Mouse (Mus musculus): ENCODE results near the gene Pard3b.

DNA sequence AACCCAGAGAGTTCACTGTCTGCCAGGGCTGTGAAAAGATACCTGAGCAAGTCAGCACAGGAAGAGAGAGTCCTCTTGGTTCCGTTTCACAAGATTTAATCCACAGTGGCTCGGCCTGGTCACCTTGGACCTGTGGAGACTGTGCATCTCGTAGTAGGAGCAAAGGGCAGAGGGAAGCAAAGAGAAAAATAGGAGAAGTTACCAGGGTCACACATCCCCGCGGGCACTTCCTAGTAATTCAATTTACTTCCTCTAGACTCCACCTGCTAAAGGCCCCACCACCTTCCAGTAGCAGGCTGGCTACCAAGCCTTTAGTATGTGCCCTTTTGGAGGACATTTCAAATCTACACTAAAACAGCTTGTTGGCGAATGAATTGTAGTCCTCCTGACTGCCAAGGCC lies 1052.6 kb downstream of the Pard3b start:
- TF ChIP-seq POLR2A (IDR thresholded peaks at IDR 0.05; ENCODE audit: low read depth, low read length), result no peak
- TF ChIP-seq CTCF (IDR thresholded peaks at IDR 0.05; ENCODE audit: extremely low read depth, insufficient read depth, insufficient read length, insufficient replicate concordance), result no peak

All from spleen, adult 2 months (tissue).